Mouse (Mus musculus): ENCODE results near the gene Plk4.

The Plk4 gene

GRCm38 (mm10) chr3:40799530-40800372 is at the start of gene Plk4:
TSS of gene Plk4 (plus strand) at chr3:40800019.
- in situ Hi-C loops (cut with MboI; ENCODE audit: unreplicated experiment in 2 of 2): loop anchor here (5.0 to 25.0 kb wide), 8 partner anchors 43 to 938 kb away; partner anchors contain the start of genes Jade1 (in 2 of the 2), D3Ertd751e (in 1 of the 2) and Sclt1 (in 1 of the 2)

GRCm38 (mm10) chr3:40760746-40761145 is 39.1 kb upstream of the Plk4 start:
- in situ Hi-C loops (cut with MboI; ENCODE audit: unreplicated experiment in 2 of 2): no loop called here

GRCm38 (mm10) chr3:40761312-40761711 is 38.5 kb upstream of the Plk4 start:
- in situ Hi-C loops (cut with MboI; ENCODE audit: unreplicated experiment in 2 of 2): no loop called here

- in situ Hi-C loops (cut with MboI; ENCODE audit: unreplicated experiment in 2 of 2): loop anchor here (10.0 to 25.0 kb wide), 3 partner anchors 161 to 769 kb away; partner anchors contain the start of gene Jade1 (in 1 of the 2)
Measured at GRCm38 (mm10) chr3:40793783-40794182, 6.0 kb upstream of the Plk4 start.

GRCm38 (mm10) chr3:40798054-40798453 is 1.8 kb upstream of the Plk4 start:
- in situ Hi-C loops (cut with MboI; ENCODE audit: unreplicated experiment in 2 of 2): loop anchor here (5.0 to 25.0 kb wide), 6 partner anchors 94 to 764 kb away; partner anchors contain the start of gene Jade1 (in 1 of the 2)

GRCm38 (mm10) chr3:40798500-40798899 is 1.3 kb upstream of the Plk4 start:
- in situ Hi-C loops (cut with MboI; ENCODE audit: unreplicated experiment in 2 of 2): loop anchor here (5.0 to 25.0 kb wide), 6 partner anchors 94 to 764 kb away; partner anchors contain the start of gene Jade1 (in 1 of the 2)

GRCm38 (mm10) chr3:40800373-40800823 is 579 bp downstream of the Plk4 start:
- in situ Hi-C loops (cut with MboI; ENCODE audit: unreplicated experiment in 2 of 2): loop anchor here (5.0 to 25.0 kb wide), 3 partner anchors 42 to 937 kb away; partner anchors contain the start of genes D3Ertd751e (in 1 of the 2), Jade1 (in 1 of the 2) and Sclt1 (in 1 of the 2)

GRCm38 (mm10) chr3:40806871-40807270 is 7.1 kb downstream of the Plk4 start:
- in situ Hi-C loops (cut with MboI; ENCODE audit: unreplicated experiment in 2 of 2): loop anchor here (25.0 kb wide), 2 partner anchors 755 to 930 kb away; partner anchors contain the start of genes D3Ertd751e (in 1 of the 2), Jade1 (in 1 of the 2) and Sclt1 (in 1 of the 2)

GRCm38 (mm10) chr3:40808686-40809085 is 8.9 kb downstream of the Plk4 start:
- in situ Hi-C loops (cut with MboI; ENCODE audit: unreplicated experiment in 2 of 2): loop anchor here (25.0 kb wide), 2 partner anchors 754 to 929 kb away; partner anchors contain the start of genes D3Ertd751e (in 1 of the 2), Jade1 (in 1 of the 2) and Sclt1 (in 1 of the 2)

- in situ Hi-C loops (cut with MboI; ENCODE audit: unreplicated experiment in 2 of 2): loop anchor here (25.0 kb wide), 2 partner anchors 752 to 927 kb away; partner anchors contain the start of genes D3Ertd751e (in 1 of the 2), Jade1 (in 1 of the 2) and Sclt1 (in 1 of the 2)
Measured at GRCm38 (mm10) chr3:40809894-40810293, 10.1 kb downstream of the Plk4 start.

GRCm38 (mm10) chr3:40813275-40813674 is 13.5 kb downstream of the Plk4 start:
- in situ Hi-C loops (cut with MboI; ENCODE audit: unreplicated experiment in 2 of 2): loop anchor here (25.0 kb wide), 2 partner anchors 749 to 924 kb away; partner anchors contain the start of genes D3Ertd751e (in 1 of the 2), Jade1 (in 1 of the 2) and Sclt1 (in 1 of the 2)

- in situ Hi-C loops (cut with MboI; ENCODE audit: unreplicated experiment in 2 of 2): loop anchor here (10.0 kb wide), 2 partner anchors 49 to 99 kb away; partner anchors contain the start of gene Larp1b (in 1 of the 2)
Measured at GRCm38 (mm10) chr3:40845521-40845920, 45.7 kb downstream of the Plk4 start.

- in situ Hi-C loops (cut with MboI; ENCODE audit: unreplicated experiment in 2 of 2): loop anchor here (10.0 kb wide), 2 partner anchors 48 to 98 kb away; partner anchors contain the start of gene Larp1b (in 1 of the 2)
Measured at GRCm38 (mm10) chr3:40846473-40846956, 46.7 kb downstream of the Plk4 start, which contains the start of gene Mfsd8. TSS of gene Mfsd8 (minus strand) at chr3:40846886.

GRCm38 (mm10) chr3:40846957-40847017 is 47.0 kb downstream of the Plk4 start, which contains the start of gene Abhd18:
TSS of gene Abhd18 (plus strand) at chr3:40846970.
- in situ Hi-C loops (cut with MboI; ENCODE audit: unreplicated experiment in 2 of 2): loop anchor here (10.0 kb wide), 2 partner anchors 48 to 98 kb away; partner anchors contain the start of gene Larp1b (in 1 of the 2)

GRCm38 (mm10) chr3:40847018-40847417 is 47.2 kb downstream of the Plk4 start:
- in situ Hi-C loops (cut with MboI; ENCODE audit: unreplicated experiment in 2 of 2): loop anchor here (10.0 kb wide), 2 partner anchors 48 to 98 kb away; partner anchors contain the start of gene Larp1b (in 1 of the 2)

- in situ Hi-C loops (cut with MboI; ENCODE audit: unreplicated experiment in 2 of 2): loop anchor here (10.0 kb wide), 2 partner anchors 47 to 97 kb away; partner anchors contain the start of gene Larp1b (in 1 of the 2)
Measured at GRCm38 (mm10) chr3:40847936-40848335, 48.1 kb downstream of the Plk4 start.

- in situ Hi-C loops (cut with MboI; ENCODE audit: unreplicated experiment in 2 of 2): loop anchor here in 1 of 2 experiments (5.0 kb wide), 1 partner anchor 34 kb away; no protein-coding TSS in a partner anchor
Measured at GRCm38 (mm10) chr3:40853123-40853738, 53.4 kb downstream of the Plk4 start.

Data from v-Abl transformed pro-B cells (cell line).